Mouse (Mus musculus) brain, embryonic 14.5 days (tissue): ENCODE data around the gene Dnah2.

ENCODE experiments used
- CTCF ChIP-seq: fragments of 200-500 bp; IDR thresholded peaks from 2 replicates; pipeline ENCODE4 v1.5.1; 2012; ENCODE audit warnings: inconsistent platforms, mild to moderate bottlenecking, moderate library complexity, borderline replicate concordance; ENCODE audit not compliant: insufficient read depth, insufficient read length; ENCODE audit errors: extremely low read depth
- POLR2A ChIP-seq: fragments of 200-500 bp; IDR thresholded peaks from 2 replicates; pipeline ENCODE4 v1.6.1; 2012; ENCODE audit warnings: mild to moderate bottlenecking, inconsistent platforms, borderline replicate concordance; ENCODE audit not compliant: poor library complexity, insufficient read depth, insufficient read length, severe bottlenecking; ENCODE audit errors: extremely low read depth

GRCm38 (mm10) chr11:69420554-69421000, 128.3 kb downstream of the Dnah2 start:
- TF ChIP-seq POLR2A (no peak), CTCF (no peak)
